ENCODE assay signal across 7 mouse cellular contexts in genomic region chr3:27466297-27466901, GRCm38 (mm10).
DNase-seq lines count a peak whose midpoint lies in the region; ATAC-seq and TF ChIP-seq lines count a peak whose summit lies in the region.

No protein-coding gene starts in this region.

- no peak overlapping the region for H3K9ac ChIP-seq in liver, embryonic 14.5 days (replicated peaks)
- H3K9ac ChIP-seq in liver, embryonic 11.5 days (ENCODE audit: low read depth, low read length) = no peak overlapping the region

- TF ChIP-seq CTCF in liver, embryonic 14.5 days (IDR thresholded peaks at IDR 0.05; ENCODE audit: low read depth) = peak; percentile 44; the same call in 1 of the 2 replicates

- no peaks in the 10 kb centered on the region for H3K4me1 ChIP-seq in liver, embryonic 14.5 days (replicated peaks; ENCODE audit: control insufficient read depth in 2 of 2, insufficient read depth in 2 of 2, low read length in 1 of 2)
- no peaks in the 10 kb centered on the region for H3K4me1 ChIP-seq in liver, embryonic 11.5 days (replicated peaks; ENCODE audit: control insufficient read depth, insufficient read depth, low read length)

- H3K9me3 ChIP-seq in liver, embryonic 14.5 days (ENCODE audit: control insufficient read depth, low read length) = no peaks in the 10 kb centered on the region
- H3K9me3 ChIP-seq in liver, embryonic 11.5 days (ENCODE audit: control insufficient read depth, low read length) = no peaks in the 10 kb centered on the region

- no peak for DNase-seq in liver, embryonic 14.5 days (ENCODE audit: low read depth in 3 of 3, low spot score in 3 of 3)
- no peak for DNase-seq in liver, embryonic 11.5 days (ENCODE audit: low spot score)
- peak; percentile 53 for DNase-seq in ZHBTc4 (ENCODE audit: low read depth, low spot score)
- DNase-seq in fibroblast of lung, adult 2 months (ENCODE audit: low read depth) = peak; percentile 63
- peak; percentile 78 for DNase-seq in kidney, postnatal 14 days

- no peaks in the 10 kb centered on the region for H3K27me3 ChIP-seq in liver, embryonic 14.5 days (ENCODE audit: control insufficient read depth, insufficient read depth, low read length)
- H3K27me3 ChIP-seq in liver, embryonic 11.5 days (replicated peaks; ENCODE audit: control insufficient read depth, insufficient read depth, low read length) = no peaks in the 10 kb centered on the region

- no peak overlapping the region for H3K4me2 ChIP-seq in liver, embryonic 14.5 days (ENCODE audit: low read depth)
- no peak overlapping the region for H3K4me2 ChIP-seq in liver, embryonic 11.5 days

- ATAC-seq in liver, embryonic 14.5 days (ENCODE audit: insufficient read depth) = no peak
- ATAC-seq in liver, embryonic 11.5 days (replicated peaks; ENCODE audit: low FRiP score) = no peak
- peak; percentile 74 for ATAC-seq in megakaryocyte progenitor cell, adult 5-6 weeks (replicated peaks; ENCODE audit: poor library complexity)
- ATAC-seq in erythroid progenitor cell, adult 5-6 weeks (replicated peaks; ENCODE audit: low FRiP score, poor library complexity, severe bottlenecking) = no peak

- no peak overlapping the region for H3K27ac ChIP-seq in liver, embryonic 14.5 days
- no peak overlapping the region for H3K27ac ChIP-seq in liver, embryonic 11.5 days (ENCODE audit: low read depth, low read length)

- 68% methylated on average over 7 of the region's 7 CpGs for WGBS in liver, embryonic 14.5 days (ENCODE audit: insufficient replicate concordance)
- 79% methylated on average over 7 of the region's 7 CpGs for WGBS in liver, embryonic 11.5 days

- TF ChIP-seq EP300 in liver, embryonic 14.5 days (IDR thresholded peaks at IDR 0.05; ENCODE audit: low read depth) = no peak

- H3K36me3 ChIP-seq in liver, embryonic 14.5 days (replicated peaks; ENCODE audit: control insufficient read depth, insufficient read depth, low read depth) = no peaks in the 10 kb centered on the region
- peaks cover 5% of the 10 kb centered on the region for H3K36me3 ChIP-seq in liver, embryonic 11.5 days (ENCODE audit: control insufficient read depth, insufficient read depth, low read length)

- H3K4me3 ChIP-seq in liver, embryonic 14.5 days (ENCODE audit: insufficient read depth in 1 of 2, low read depth in 2 of 2, low read length in 2 of 2) = no peak overlapping the region
- no peak overlapping the region for H3K4me3 ChIP-seq in liver, embryonic 11.5 days (ENCODE audit: low read depth, low read length)

Comparison
In these comparisons a context has a peak if more than half of its experiments do, and no peak if none do; other contexts are left out.
1. DNase-seq: peak in ZHBTc4 (single experiment), fibroblast of lung, adult 2 months (single experiment) and kidney, postnatal 14 days (single experiment); none in liver, embryonic 14.5 days (0 of 3) and liver, embryonic 11.5 days (single experiment).